Mouse (Mus musculus): Measurements from ENCODE around the gene Mafb. TPM values are rescaled to one million over a fixed set of nuclear protein-coding genes. Genes with fewer than 3 reads are reported as not detected.

Gene Mafb
- total RNA-seq, 2 experiments from 2014 or later: 27.8 to 31.9 TPM

DNA sequence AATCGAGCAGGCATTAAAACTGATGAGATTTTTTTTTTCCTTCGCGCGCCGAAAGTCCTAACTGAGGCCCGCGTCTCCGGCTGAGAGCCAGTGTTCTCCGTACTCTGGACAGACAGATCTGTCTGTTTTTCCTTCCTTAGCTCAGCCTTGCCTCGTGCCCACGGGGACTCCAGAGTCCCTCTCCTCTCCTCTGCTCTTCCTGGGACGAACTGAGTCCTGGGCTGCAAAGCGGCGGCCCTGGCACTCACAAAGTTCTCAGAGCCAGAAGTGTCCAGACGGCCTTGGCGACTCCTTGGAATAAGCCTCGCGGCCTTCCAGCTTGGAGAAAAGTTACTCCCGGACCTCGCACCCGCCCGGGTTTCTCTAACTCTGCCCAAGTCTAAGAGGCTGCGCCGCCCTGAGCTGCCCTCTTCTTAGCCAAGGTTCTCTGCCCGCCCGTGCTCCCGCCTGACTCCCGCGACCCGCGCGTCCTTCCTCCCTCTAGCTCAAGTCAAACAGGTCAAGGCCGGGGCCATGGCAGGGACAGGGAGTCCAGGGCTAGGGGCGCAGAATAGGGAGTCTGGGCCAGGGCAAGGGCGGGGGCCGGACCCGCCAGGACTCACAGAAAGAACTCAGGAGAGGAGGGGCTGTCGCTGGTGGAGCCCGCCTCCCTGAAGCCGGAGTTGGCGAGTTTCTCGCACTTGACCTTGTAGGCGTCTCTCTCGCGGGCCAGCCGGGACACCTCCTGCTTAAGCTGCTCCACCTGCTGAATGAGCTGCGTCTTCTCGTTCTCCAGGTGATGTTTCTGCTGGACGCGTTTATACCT lies 1.6 kb downstream of the Mafb start:
- intact Hi-C loops (cut with DNase I): loop anchor here (5.0 to 10.0 kb wide), 3 partner anchors 212 to 1453 kb away; no protein-coding TSS in a partner anchor
- DNase-seq: no peak

- intact Hi-C loops (cut with DNase I): loop anchor here (5.0 to 10.0 kb wide), 3 partner anchors 213 to 1452 kb away; no protein-coding TSS in a partner anchor
- no peak for DNase-seq
These were observed 2.2 kb downstream of the Mafb start for GRCm38 (mm10) chr2:160364666-160365065.

DNA sequence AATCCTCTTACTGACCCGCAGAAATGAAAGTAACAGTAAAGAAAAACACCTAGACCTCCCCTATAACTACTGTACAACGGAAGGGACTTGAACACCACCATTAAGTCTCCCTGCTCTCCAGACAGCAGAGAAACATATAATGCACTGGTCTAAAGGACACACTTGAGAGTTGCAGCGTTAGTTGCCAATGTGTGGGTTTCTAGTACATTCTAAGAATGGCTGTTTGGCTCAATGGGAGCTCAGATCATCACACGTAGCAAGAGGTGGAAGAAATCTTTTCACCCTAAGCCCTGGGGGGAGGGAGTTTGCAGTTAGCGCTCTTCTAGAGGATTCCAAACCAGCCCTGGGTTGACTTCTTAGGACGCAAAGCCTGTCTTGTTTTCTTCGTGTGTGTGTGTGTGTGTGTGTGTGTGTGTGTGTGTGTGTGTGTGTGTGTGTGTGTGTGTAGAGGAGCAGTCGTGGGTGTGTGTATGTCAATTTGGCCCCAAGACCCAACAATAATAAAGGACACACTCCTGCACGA lies 2.7 kb downstream of the Mafb start:
- intact Hi-C loops (cut with DNase I): loop anchor here (10.0 kb wide), 1 partner anchor 779 kb away; no protein-coding TSS in a partner anchor
- no peak for DNase-seq

DNA sequence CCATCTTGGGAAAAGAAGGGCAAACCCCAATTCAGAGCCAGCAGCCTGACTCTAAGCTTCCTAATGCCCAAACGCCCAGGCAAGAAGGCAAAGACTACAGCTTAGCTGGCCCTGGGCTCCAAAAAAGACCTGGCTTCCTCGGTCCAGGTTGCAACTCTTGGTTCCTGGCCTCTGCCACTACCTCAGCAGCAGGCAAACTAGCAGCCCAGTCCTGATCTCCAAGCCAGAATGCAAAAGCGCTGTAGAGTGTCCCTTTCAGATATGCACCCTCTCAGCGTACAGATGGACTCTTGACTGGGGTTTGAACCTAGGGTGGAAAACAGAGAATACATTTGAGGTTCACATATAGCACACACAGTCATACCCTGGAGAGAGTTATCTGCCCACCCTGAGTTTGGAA lies 3.7 kb downstream of the Mafb start:
- DNase-seq: no peak
- intact Hi-C loops (cut with DNase I): loop anchor here (10.0 kb wide), 1 partner anchor 778 kb away; no protein-coding TSS in a partner anchor

- intact Hi-C loops (cut with DNase I): loop anchor here (10.0 kb wide), 1 partner anchor 777 kb away; no protein-coding TSS in a partner anchor
These were observed 5.3 kb downstream of the Mafb start for GRCm38 (mm10) chr2:160361442-160362121.

DNA sequence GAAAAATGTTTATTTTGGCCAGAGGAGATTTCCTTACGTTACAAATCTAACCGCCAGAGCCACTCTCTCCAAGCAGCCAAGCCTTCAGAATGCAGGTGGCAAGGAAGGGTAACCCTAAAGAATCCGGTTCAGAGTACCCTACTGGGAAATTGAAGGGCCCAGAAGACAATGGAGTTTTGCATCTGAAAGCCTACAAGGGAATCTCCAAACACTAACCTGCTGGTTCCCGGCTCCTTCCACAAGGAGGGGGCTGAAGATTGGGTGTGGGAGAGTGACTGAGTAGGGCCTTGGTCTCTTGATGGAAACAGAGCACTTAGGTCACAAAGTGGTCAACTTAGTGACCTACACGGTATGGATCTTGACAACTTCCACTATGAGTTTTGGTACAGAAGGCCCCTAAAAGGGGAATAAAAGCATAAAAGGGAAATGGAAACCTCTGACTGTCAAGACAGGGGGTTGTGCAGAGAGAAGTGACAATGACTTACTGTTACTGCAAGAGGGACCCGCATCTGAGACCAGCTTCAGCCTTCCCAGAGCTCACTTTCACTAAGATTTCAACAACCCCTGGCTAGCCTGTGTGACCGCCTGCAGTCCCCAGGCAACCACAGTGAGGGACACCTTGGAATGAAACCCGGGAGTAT lies 6.5 kb downstream of the Mafb start:
- no peak for DNase-seq
- intact Hi-C loops (cut with DNase I): loop anchor here (10.0 kb wide), 1 partner anchor 776 kb away; no protein-coding TSS in a partner anchor

More at GRCm38 (mm10) chr2:160361442-160362121, 5.3 kb downstream of the Mafb start:
- DNase-seq: no peak

- intact Hi-C loops (cut with DNase I): no loop called here
These were observed 8.0 kb downstream of the Mafb start for GRCm38 (mm10) chr2:160358896-160359295.

GRCm38 (mm10) chr2:160357442-160357841 lies 9.4 kb downstream of the Mafb start:
- intact Hi-C loops (cut with DNase I): no loop called here
- no peak for DNase-seq

More at GRCm38 (mm10) chr2:160358896-160359295, 8.0 kb downstream of the Mafb start:
- DNase-seq: no peak

DNA sequence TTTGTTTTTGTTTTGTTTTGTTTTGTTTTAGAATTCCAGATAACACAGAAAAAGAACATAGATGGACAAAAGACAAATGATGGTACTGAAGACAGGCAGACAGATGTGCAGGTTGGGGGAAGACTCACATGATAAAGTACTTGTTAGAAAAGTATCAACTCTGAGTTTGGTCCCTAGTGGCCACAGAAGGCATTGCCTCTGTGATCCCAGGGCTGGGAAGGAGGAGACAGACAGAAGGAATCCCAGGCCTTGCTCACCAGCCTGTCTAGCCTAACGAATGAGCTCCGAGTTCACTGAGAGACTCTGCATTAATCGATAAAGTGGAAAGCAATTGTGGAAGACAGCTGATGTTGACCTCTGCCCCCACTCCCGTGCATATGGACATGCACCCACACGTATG lies 10.7 kb downstream of the Mafb start:
- intact Hi-C loops (cut with DNase I): no loop called here
- no peak for DNase-seq

GRCm38 (mm10) chr2:160354319-160354718 lies 12.5 kb downstream of the Mafb start:
- intact Hi-C loops (cut with DNase I): no loop called here
- DNase-seq: no peak

DNA sequence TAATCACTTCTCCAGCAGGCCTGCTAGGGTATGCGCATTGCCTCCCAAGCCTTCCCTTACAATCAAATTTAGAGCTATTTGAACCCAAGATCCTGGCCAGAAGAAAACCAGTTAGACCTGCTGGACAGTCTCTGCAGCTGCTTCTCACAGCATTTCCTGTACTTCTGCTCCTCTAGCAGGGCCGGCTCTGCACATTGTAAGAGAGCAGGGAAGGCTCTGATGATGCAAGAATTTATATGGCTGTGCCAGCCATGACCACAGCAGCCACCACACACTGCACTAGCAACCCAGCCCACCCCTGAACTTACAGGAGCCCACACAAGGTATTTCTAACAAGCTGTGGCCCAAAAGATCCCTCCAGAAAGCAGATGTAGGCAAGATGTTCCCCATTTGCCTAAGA lies 13.3 kb downstream of the Mafb start:
- intact Hi-C loops (cut with DNase I): no loop called here
- no peak for DNase-seq

DNA sequence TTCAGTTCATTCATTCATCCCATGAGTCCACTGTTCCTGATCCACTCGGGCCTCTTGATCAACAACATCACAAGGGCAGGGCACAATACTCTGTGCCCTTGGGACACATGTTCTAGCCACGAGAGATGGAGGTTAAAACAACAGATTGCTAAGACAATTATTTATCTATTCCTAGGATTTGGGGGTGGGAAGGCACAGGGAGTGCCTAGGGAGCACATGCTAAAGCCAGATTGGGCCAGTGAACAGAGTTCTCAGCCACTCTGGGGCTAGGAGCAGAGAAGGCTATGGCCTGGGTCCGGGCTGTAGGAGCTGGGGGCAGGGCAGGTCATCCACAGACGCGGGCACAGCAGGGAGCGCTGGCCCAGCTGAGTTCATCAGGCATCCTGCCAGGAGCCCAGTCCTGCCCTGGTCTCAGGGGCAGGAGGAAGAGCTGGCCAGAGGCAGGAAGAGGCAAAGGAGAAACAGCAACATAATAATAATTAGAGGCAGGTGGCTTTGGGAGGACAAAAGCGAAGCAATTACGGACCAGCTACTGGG lies 15.8 kb downstream of the Mafb start:
- DNase-seq: peak; percentile 44
- intact Hi-C loops (cut with DNase I): no loop called here

DNA sequence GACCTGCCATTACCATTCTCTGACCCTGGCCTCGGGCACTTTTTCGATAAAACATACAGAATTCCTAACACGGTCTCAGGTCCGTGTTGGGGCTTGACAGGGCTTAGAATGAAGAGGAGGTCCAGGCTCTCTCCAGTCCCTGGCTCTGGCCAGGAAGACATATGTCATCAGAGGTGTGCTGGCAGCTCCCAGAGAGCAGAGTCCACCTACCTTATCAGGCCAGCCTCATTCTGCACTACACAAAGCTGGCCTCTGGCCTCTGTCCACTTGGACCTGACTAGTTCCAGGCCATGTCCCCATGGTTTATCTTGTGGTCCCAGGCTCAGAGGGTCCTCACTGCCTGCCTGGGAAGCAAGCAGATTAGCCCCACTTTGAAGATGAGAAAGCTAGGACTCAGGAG lies 17.3 kb downstream of the Mafb start:
- intact Hi-C loops (cut with DNase I): no loop called here
- DNase-seq: no peak

GRCm38 (mm10) chr2:160348796-160349195 lies 18.1 kb downstream of the Mafb start:
- intact Hi-C loops (cut with DNase I): no loop called here
- DNase-seq: no peak

GRCm38 (mm10) chr2:160348072-160348604 lies 18.7 kb downstream of the Mafb start:
- no peak for DNase-seq
- intact Hi-C loops (cut with DNase I): no loop called here

GRCm38 (mm10) chr2:160345644-160346043 lies 21.2 kb downstream of the Mafb start:
- DNase-seq: no peak
- intact Hi-C loops (cut with DNase I): no loop called here

GRCm38 (mm10) chr2:160340121-160340520 lies 26.7 kb downstream of the Mafb start:
- no peak for DNase-seq
- intact Hi-C loops (cut with DNase I): no loop called here

- no peak for DNase-seq
- intact Hi-C loops (cut with DNase I): no loop called here
These were observed 27.3 kb downstream of the Mafb start for GRCm38 (mm10) chr2:160339595-160339994.

- intact Hi-C loops (cut with DNase I): no loop called here
- DNase-seq: no peak
These were observed 30.8 kb downstream of the Mafb start for GRCm38 (mm10) chr2:160336053-160336452.

GRCm38 (mm10) chr2:160335043-160335442 lies 31.8 kb downstream of the Mafb start:
- no peak for DNase-seq
- intact Hi-C loops (cut with DNase I): no loop called here

Measured in left cerebral cortex, postnatal 4 days (tissue).